Mouse (Mus musculus) lung, adult 2 months (tissue): ENCODE measurements around the gene 9130023H24Rik.

Source experiments
- CTCF ChIP-seq: fragments of 200-500 bp; IDR thresholded peaks from 2 replicates; pipeline ENCODE4 v1.5.1; 2011; ENCODE audit warnings: mild to moderate bottlenecking, low read length, control low read depth; ENCODE audit not compliant: insufficient read depth
- POLR2A ChIP-seq: fragments of 200-500 bp; IDR thresholded peaks from 2 replicates; pipeline ENCODE4 v1.6.1; 2011; ENCODE audit warnings: low read depth, mild to moderate bottlenecking, control low read depth, low read length, borderline replicate concordance; ENCODE audit errors: extremely low read depth

- 0 out of 2 replicates have a peak, but pooled peaks have one; percentile 23 for TF ChIP-seq POLR2A
- no peak for TF ChIP-seq CTCF
These were observed 17.1 kb upstream of the 9130023H24Rik start for GRCm38 (mm10) chr7:128254978-128255377.
